Mouse (Mus musculus): ENCODE results near the gene Trpc1. TPM values are rescaled to one million over a fixed set of nuclear protein-coding genes. Genes with fewer than 3 reads are reported as not detected.

Trpc1 gene
- polyA plus RNA-seq, 1 experiment from 2014 or later = 1.8 TPM

- ATAC-seq = no peak
- WGBS = 72% methylated on average over 12 of the region's 12 CpGs
- H3K27me3 ChIP-seq (replicated peaks; ENCODE audit: control insufficient read depth, insufficient read depth, low read length) = no peaks in the 10 kb centered on the region
- no peaks in the 10 kb centered on the region for H3K4me1 ChIP-seq (replicated peaks; ENCODE audit: control insufficient read depth, insufficient read depth, low read length)
- no peak for TF ChIP-seq CTCF (IDR thresholded peaks at IDR 0.05; ENCODE audit: low read depth)
- no peak overlapping the region for H3K4me2 ChIP-seq (replicated peaks; ENCODE audit: low read depth)
- H3K4me3 ChIP-seq (ENCODE audit: low read depth, low read length) = no peak overlapping the region
- H3K9ac ChIP-seq (ENCODE audit: low read depth, low read length) = no peak overlapping the region
- no peaks in the 10 kb centered on the region for H3K9me3 ChIP-seq (ENCODE audit: control insufficient read depth)
- no peaks in the 10 kb centered on the region for H3K36me3 ChIP-seq (ENCODE audit: control insufficient read depth, insufficient read depth)
- H3K27ac ChIP-seq (ENCODE audit: low read depth, low read length) = no peak overlapping the region
Measured at GRCm38 (mm10) chr9:95694526-95694925, 55.6 kb downstream of the Trpc1 start.

GRCm38 (mm10) chr9:95693528-95694100, 56.6 kb downstream of the Trpc1 start:
- Histone ChIP-seq H3K4me1 (replicated peaks; ENCODE audit: control insufficient read depth, insufficient read depth, low read length) (no peaks in the 10 kb centered on the region), H3K27me3 (replicated peaks; ENCODE audit: control insufficient read depth, insufficient read depth, low read length) (no peaks in the 10 kb centered on the region), H3K4me3 (ENCODE audit: low read depth, low read length) (no peak overlapping the region), H3K36me3 (ENCODE audit: control insufficient read depth, insufficient read depth) (no peaks in the 10 kb centered on the region), H3K27ac (ENCODE audit: low read depth, low read length) (no peak overlapping the region), H3K9ac (ENCODE audit: low read depth, low read length) (no peak overlapping the region), H3K9me3 (ENCODE audit: control insufficient read depth) (no peaks in the 10 kb centered on the region), H3K4me2 (replicated peaks; ENCODE audit: low read depth) (no peak overlapping the region)
- 70% methylated on average over 11 of the region's 11 CpGs for WGBS
- no peak for ATAC-seq
- TF ChIP-seq CTCF (IDR thresholded peaks at IDR 0.05; ENCODE audit: low read depth) = no peak

DNA sequence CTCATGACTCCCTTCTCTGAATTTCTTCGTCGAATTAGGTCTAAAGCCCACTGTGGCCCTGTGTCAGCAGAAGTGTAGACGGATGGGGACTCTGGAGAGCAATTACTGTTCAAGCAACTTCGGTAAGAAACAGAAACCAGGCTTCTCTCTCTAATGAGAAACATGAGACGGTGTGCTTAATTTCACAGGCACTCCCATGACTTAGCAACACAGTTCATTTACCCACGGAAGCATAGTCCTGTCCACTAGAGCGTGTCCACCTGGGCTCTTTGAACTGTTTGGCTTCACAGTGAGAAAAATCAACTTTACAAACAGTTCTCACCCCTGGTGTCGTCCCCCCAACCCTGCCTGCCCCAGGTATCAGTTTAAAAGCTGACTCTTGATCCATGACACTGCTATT, 57.4 kb downstream of the Trpc1 start:
- 70% methylated on average over 8 of the region's 8 CpGs for WGBS
- no peaks in the 10 kb centered on the region for H3K4me1 ChIP-seq (replicated peaks; ENCODE audit: control insufficient read depth, insufficient read depth, low read length)
- no peak overlapping the region for H3K9ac ChIP-seq (ENCODE audit: low read depth, low read length)
- H3K27me3 ChIP-seq (replicated peaks; ENCODE audit: control insufficient read depth, insufficient read depth, low read length) = no peaks in the 10 kb centered on the region
- no peak for TF ChIP-seq CTCF (IDR thresholded peaks at IDR 0.05; ENCODE audit: low read depth)
- H3K4me2 ChIP-seq (replicated peaks; ENCODE audit: low read depth) = no peak overlapping the region
- no peak overlapping the region for H3K4me3 ChIP-seq (ENCODE audit: low read depth, low read length)
- no peaks in the 10 kb centered on the region for H3K9me3 ChIP-seq (ENCODE audit: control insufficient read depth)
- no peaks in the 10 kb centered on the region for H3K36me3 ChIP-seq (ENCODE audit: control insufficient read depth, insufficient read depth)
- no peak for ATAC-seq
- no peak overlapping the region for H3K27ac ChIP-seq (ENCODE audit: low read depth, low read length)

- no peaks in the 10 kb centered on the region for H3K9me3 ChIP-seq (ENCODE audit: control insufficient read depth)
- 50% methylated on average over 3 of the region's 3 CpGs for WGBS
- H3K27me3 ChIP-seq (replicated peaks; ENCODE audit: control insufficient read depth, insufficient read depth, low read length) = no peaks in the 10 kb centered on the region
- no peak overlapping the region for H3K4me2 ChIP-seq (replicated peaks; ENCODE audit: low read depth)
- no peak for ATAC-seq
- TF ChIP-seq CTCF (IDR thresholded peaks at IDR 0.05; ENCODE audit: low read depth) = peak; percentile 78
- H3K27ac ChIP-seq (ENCODE audit: low read depth, low read length) = no peak overlapping the region
- H3K9ac ChIP-seq (ENCODE audit: low read depth, low read length) = no peak overlapping the region
- H3K36me3 ChIP-seq (ENCODE audit: control insufficient read depth, insufficient read depth) = no peaks in the 10 kb centered on the region
- H3K4me1 ChIP-seq (replicated peaks; ENCODE audit: control insufficient read depth, insufficient read depth, low read length) = no peaks in the 10 kb centered on the region
- no peak overlapping the region for H3K4me3 ChIP-seq (ENCODE audit: low read depth, low read length)
Measured at GRCm38 (mm10) chr9:95688064-95688463, 62.1 kb downstream of the Trpc1 start.

DNA sequence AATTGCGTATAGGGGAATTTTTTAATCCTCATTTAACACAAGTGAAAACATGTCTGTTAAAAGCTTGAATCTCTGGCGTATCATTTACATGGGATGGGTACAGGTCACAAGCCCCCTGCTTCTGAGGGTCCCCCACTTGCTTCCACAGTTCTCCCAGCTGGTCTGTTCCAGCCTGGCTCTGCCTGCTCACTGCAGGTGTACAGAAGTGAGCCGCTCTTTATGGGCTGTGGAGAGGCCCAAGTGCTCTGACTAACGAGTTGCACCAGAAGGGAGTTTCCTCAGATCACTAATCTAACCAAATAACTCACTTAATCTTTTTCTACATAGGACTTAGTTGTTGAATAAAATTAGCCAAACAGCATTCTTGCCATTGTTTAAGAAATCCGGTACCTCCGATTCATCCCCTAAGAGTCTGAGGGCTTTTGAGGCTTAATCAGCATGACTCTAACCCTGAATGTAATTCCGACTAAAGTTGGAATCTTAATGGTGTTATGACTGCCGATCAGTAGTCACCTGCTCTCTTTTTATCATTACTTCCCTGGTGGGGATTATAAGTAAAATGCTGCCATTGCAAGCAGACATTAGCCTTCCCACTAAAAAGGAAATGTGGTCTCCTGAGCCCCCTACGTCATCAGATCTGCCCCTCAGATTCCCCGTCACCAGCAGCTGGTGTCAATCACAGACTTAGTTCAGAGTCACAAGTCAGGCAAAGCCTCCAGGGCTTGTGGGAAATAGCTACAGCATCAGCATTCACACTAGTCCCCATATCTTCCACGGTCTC, 64.3 kb downstream of the Trpc1 start:
- H3K27ac ChIP-seq (ENCODE audit: low read depth, low read length) = no peak overlapping the region
- H3K27me3 ChIP-seq (replicated peaks; ENCODE audit: control insufficient read depth, insufficient read depth, low read length) = no peaks in the 10 kb centered on the region
- no peak overlapping the region for H3K4me2 ChIP-seq (replicated peaks; ENCODE audit: low read depth)
- no peak overlapping the region for H3K9ac ChIP-seq (ENCODE audit: low read depth, low read length)
- H3K4me3 ChIP-seq (ENCODE audit: low read depth, low read length) = no peak overlapping the region
- TF ChIP-seq CTCF (IDR thresholded peaks at IDR 0.05; ENCODE audit: low read depth) = no peak
- H3K36me3 ChIP-seq (ENCODE audit: control insufficient read depth, insufficient read depth) = no peaks in the 10 kb centered on the region
- no peaks in the 10 kb centered on the region for H3K4me1 ChIP-seq (replicated peaks; ENCODE audit: control insufficient read depth, insufficient read depth, low read length)
- WGBS = 75% methylated on average over 11 of the region's 11 CpGs
- ATAC-seq = no peak
- no peaks in the 10 kb centered on the region for H3K9me3 ChIP-seq (ENCODE audit: control insufficient read depth)

DNA sequence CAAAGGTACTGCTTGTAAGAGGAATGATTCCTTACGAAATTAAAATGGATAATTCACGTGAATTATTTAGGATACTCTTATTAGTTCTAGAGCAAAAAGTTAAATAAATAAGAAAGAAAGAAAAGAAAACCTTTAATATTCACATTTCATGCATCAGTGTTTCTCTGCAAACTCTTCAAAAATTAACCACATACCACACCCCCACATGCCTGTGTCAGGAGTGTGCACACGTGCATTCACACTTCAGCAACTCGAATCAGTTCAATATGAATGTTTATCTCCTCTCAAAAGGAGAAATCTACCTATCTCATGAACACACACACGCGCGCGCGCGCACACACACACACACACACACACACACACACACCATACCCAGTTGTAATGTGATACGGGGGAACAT, 69.5 kb downstream of the Trpc1 start:
- WGBS = 89% methylated on average over 11 of the region's 11 CpGs
- H3K27me3 ChIP-seq (replicated peaks; ENCODE audit: control insufficient read depth, insufficient read depth, low read length) = no peaks in the 10 kb centered on the region
- no peaks in the 10 kb centered on the region for H3K9me3 ChIP-seq (ENCODE audit: control insufficient read depth)
- H3K4me1 ChIP-seq (replicated peaks; ENCODE audit: control insufficient read depth, insufficient read depth, low read length) = no peaks in the 10 kb centered on the region
- no peak for TF ChIP-seq CTCF (IDR thresholded peaks at IDR 0.05; ENCODE audit: low read depth)
- no peak overlapping the region for H3K4me3 ChIP-seq (ENCODE audit: low read depth, low read length)
- no peaks in the 10 kb centered on the region for H3K36me3 ChIP-seq (ENCODE audit: control insufficient read depth, insufficient read depth)
- ATAC-seq = no peak
- H3K27ac ChIP-seq (ENCODE audit: low read depth, low read length) = no peak overlapping the region
- H3K4me2 ChIP-seq (replicated peaks; ENCODE audit: low read depth) = no peak overlapping the region
- no peak overlapping the region for H3K9ac ChIP-seq (ENCODE audit: low read depth, low read length)

Measured in intestine, postnatal 0 days (tissue).